Mouse (Mus musculus) limb, embryonic 12.5 days (tissue): Measurements from ENCODE around the gene Zfp598. TPM values are rescaled to one million over a fixed set of nuclear protein-coding genes. Genes with fewer than 3 reads are reported as not detected.
"Not testable (repeated sequence)": the region's sequence is repeated elsewhere in the genome, so short reads cannot be mapped to it uniquely, and the experiment has no call there.

Experiments used
- ATAC-seq: fragments of 200-750 bp; cut with Nextera tagmentation; 2 replicates; pipeline ENCODE4 v1.8.0; 2017; ENCODE audit warnings: low read depth, moderate TSS enrichment; ENCODE audit not compliant: insufficient number of reproducible peaks, insufficient read depth, low FRiP score, low TSS enrichment
- H3K27ac ChIP-seq: fragments of 300-500 bp; sonication (generic); 2 replicates; pipeline ENCODE4 v1.5.1; 2016; ENCODE audit warnings: mild to moderate bottlenecking, moderate library complexity
- H3K27me3 ChIP-seq: fragments of 300-500 bp; sonication (generic); 2 replicates; pipeline ENCODE4 v1.6.1; 2016; ENCODE audit warnings: mild to moderate bottlenecking, moderate library complexity
- H3K36me3 ChIP-seq: fragments of 300-500 bp; sonication (generic); 2 replicates; pipeline ENCODE4 v1.6.1; 2016; ENCODE audit warnings: mild to moderate bottlenecking, moderate library complexity
- H3K4me1 ChIP-seq: fragments of 300-500 bp; sonication (generic); replicated peaks from 2 replicates; pipeline ENCODE4 v1.6.1; 2016
- H3K4me2 ChIP-seq: fragments of 300-500 bp; sonication (generic); 2 replicates; pipeline ENCODE4 v1.6.1; 2016; ENCODE audit warnings: mild to moderate bottlenecking, moderate library complexity
- H3K4me3 ChIP-seq: fragments of 300-500 bp; sonication (generic); replicated peaks from 2 replicates; pipeline ENCODE4 v1.5.1; 2016; ENCODE audit warnings: mild to moderate bottlenecking
- H3K9ac ChIP-seq: fragments of 300-500 bp; sonication (generic); replicated peaks from 2 replicates; pipeline ENCODE4 v1.6.1; 2016; ENCODE audit warnings: mild to moderate bottlenecking, moderate library complexity
- H3K9me3 ChIP-seq: fragments of 300-500 bp; sonication (generic); 2 replicates; pipeline ENCODE4 v1.6.1; 2016; ENCODE audit warnings: mild to moderate bottlenecking, moderate library complexity
- WGBS: fragments of 180-500 bp; shearing (Covaris S2); methylation state at CpG from one replicate; pipeline ENCODE4 v1.1.7; 2016; 5-methylcytosine and 5-hydroxymethylcytosine counted together
- polyA plus RNA-seq: library from polyadenylated mRNA; unstranded; fragments of >200 nt; fragmentation: Nextera tagmentation; extraction: Ambion mirVana; gene quantifications from 2 replicates; pipeline ENCODE4 v1.2.1, GENCODE M21; 2016

Zfp598 gene
- polyA plus RNA-seq, 1 experiment from 2014 or later: 24.5 TPM

- Histone ChIP-seq H3K27ac (peak within 1 kb of the TSS; percentile 78), H3K9ac (peak within 1 kb of the TSS; percentile 73), H3K4me1 (peaks cover 14% of the 10 kb centered on the region; the same call in 1 of the 2 replicates), H3K4me2 (peak within 1 kb of the TSS; percentile 85), H3K9me3 (no peaks in the 10 kb centered on the region), H3K27me3 (no peaks in the 10 kb centered on the region), H3K36me3 (peaks cover 32% of the 10 kb centered on the region), H3K4me3 (peak within 1 kb of the TSS; percentile 85)
- peak; percentile 78; the same call in 1 of the 2 replicates for ATAC-seq
- 4% methylated on average over 32 of the region's 32 CpGs for WGBS
These were observed 37.7 kb downstream of the Zfp598 start, which contains the start of gene Tbl3 for GRCm38 (mm10) chr17:24706982-24707800. Gene Tbl3, minus strand, starts transcription at chr17:24707660.

- 6% methylated on average over 24 of the region's 24 CpGs for WGBS
- Histone ChIP-seq H3K4me3 (peak overlapping the region; percentile 85), H3K27ac (peak overlapping the region; percentile 78), H3K9me3 (no peaks in the 10 kb centered on the region), H3K4me2 (peak overlapping the region; percentile 85), H3K36me3 (peaks cover 25% of the 10 kb centered on the region), H3K27me3 (no peaks in the 10 kb centered on the region), H3K4me1 (peaks cover 14% of the 10 kb centered on the region; the same call in 1 of the 2 replicates), H3K9ac (peak overlapping the region; percentile 73)
- 0 out of 2 replicates have a peak, but pooled peaks have one; percentile 13 for ATAC-seq
These were observed 38.4 kb downstream of the Zfp598 start for GRCm38 (mm10) chr17:24707801-24708425.

- peak overlapping the region; percentile 85; the same call in 1 of the 2 replicates for H3K4me3 ChIP-seq
These were observed 39.2 kb downstream of the Zfp598 start for GRCm38 (mm10) chr17:24708646-24709045.

GRCm38 (mm10) chr17:24715556-24715955, 46.1 kb downstream of the Zfp598 start:
- no peak overlapping the region for H3K4me2 ChIP-seq
- 65% methylated on average over 6 of the region's 6 CpGs for WGBS
- no peak overlapping the region for H3K27ac ChIP-seq
- peaks cover 35% of the 10 kb centered on the region for H3K36me3 ChIP-seq
- no peak overlapping the region for H3K4me3 ChIP-seq
- H3K9me3 ChIP-seq: no peaks in the 10 kb centered on the region
- ATAC-seq: no peak
- no peak overlapping the region for H3K9ac ChIP-seq
- no peaks in the 10 kb centered on the region for H3K27me3 ChIP-seq
- H3K4me1 ChIP-seq: peaks cover 6% of the 10 kb centered on the region

More at GRCm38 (mm10) chr17:24708646-24709045, 39.2 kb downstream of the Zfp598 start:
- no peak overlapping the region for H3K9ac ChIP-seq
- no peak for ATAC-seq
- H3K27me3 ChIP-seq: no peaks in the 10 kb centered on the region
- no peaks in the 10 kb centered on the region for H3K9me3 ChIP-seq
- H3K4me2 ChIP-seq: peak overlapping the region; percentile 85; the same call in 1 of the 2 replicates
- peaks cover 19% of the 10 kb centered on the region for H3K36me3 ChIP-seq
- H3K4me1 ChIP-seq: peaks cover 14% of the 10 kb centered on the region; the same call in 1 of the 2 replicates
- 31% methylated on average over 2 of the region's 2 CpGs for WGBS
- no peak overlapping the region for H3K27ac ChIP-seq

DNA sequence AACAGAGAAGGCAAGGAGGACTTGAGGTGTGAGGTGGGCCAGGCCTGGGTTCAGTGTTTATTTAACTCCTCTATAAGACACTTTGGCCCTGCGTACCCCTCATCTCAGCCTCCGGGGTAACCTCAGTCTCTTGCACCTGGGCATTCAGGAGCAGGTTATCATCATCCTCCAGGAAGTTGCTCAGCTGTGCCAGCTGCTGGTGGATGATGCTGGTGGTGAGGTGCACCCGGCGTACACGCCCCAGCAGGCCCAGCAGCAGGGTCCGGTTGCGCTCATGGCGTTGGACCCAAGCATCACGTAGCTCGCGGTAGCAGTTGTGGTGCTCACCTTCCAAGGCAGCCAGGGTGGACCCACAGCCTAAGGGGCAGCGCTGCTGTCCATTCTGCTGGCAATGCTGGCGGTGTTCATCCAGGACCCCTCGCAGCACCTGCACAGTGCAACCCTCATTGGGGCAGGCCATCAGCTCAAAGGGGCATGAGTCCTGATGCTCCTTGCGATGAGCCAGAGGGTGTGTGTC, 46.7 kb downstream of the Zfp598 start:
- Histone ChIP-seq H3K27me3 (no peaks in the 10 kb centered on the region), H3K9me3 (no peaks in the 10 kb centered on the region), H3K27ac (no peak overlapping the region), H3K4me3 (no peak overlapping the region), H3K4me2 (no peak overlapping the region), H3K9ac (no peak overlapping the region), H3K4me1 (peaks cover 9% of the 10 kb centered on the region), H3K36me3 (peaks cover 39% of the 10 kb centered on the region)
- no peak for ATAC-seq
- WGBS: 96% methylated on average over 15 of the region's 15 CpGs

- WGBS: 86% methylated on average over 4 of the region's 4 CpGs
- no peak for ATAC-seq
- no peaks in the 10 kb centered on the region for H3K27me3 ChIP-seq
- peak within 1 kb of the TSS; percentile 81 for H3K4me3 ChIP-seq
- peak within 1 kb of the TSS; percentile 70 for H3K4me2 ChIP-seq
- H3K36me3 ChIP-seq: peaks cover 53% of the 10 kb centered on the region
- H3K9ac ChIP-seq: peak within 1 kb of the TSS; percentile 90
- H3K4me1 ChIP-seq: peaks cover 25% of the 10 kb centered on the region
- H3K9me3 ChIP-seq: no peaks in the 10 kb centered on the region
- no peak within 1 kb of the TSS for H3K27ac ChIP-seq
These were observed 48.5 kb downstream of the Zfp598 start, which contains the start of the genes Rnf151 and Rps2 for GRCm38 (mm10) chr17:24717943-24718342. Gene Rnf151, minus strand, starts transcription at chr17:24718063. Gene Rps2, plus strand, starts transcription at chr17:24718116.

GRCm38 (mm10) chr17:24718938-24719337, 49.5 kb downstream of the Zfp598 start:
- not testable (repeated sequence) for H3K27ac ChIP-seq

DNA sequence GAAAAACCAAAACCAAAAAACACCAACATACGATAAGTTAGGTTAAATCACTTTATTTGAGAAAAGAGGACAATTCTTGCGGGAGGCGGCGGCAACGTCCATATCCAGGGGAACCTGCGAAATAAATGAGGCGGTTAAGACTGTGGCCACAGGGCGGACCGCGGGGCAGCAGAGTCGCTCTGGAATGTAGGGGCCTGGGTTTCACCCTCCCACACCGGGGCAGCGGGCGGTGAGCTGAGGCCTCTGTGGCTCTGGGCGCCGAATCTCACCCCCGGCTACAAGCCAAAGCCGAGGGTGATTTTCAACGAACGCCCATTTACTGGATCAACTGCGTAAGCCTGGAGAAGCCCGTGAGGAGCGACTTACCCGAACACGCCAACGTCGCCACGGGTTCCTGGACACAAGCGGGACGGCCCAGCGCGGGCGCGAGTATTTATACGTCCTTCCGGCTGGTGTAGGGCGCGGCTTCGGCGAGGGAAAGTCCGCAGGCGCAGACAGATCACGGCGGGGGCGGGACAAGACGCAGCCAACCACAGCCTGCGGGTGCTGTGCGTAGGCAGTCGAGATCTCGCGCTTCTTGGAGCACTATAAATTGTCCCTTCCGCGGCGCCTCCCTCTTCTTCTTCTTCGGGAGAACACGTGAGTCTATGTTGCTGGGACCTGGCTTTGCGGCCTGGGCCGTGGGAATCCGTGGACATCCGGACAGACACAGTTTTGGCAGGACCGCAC, 50.2 kb downstream of the Zfp598 start:
- Histone ChIP-seq H3K27ac (peak overlapping the region; percentile 93), H3K36me3 (peaks cover 53% of the 10 kb centered on the region), H3K9me3 (no peaks in the 10 kb centered on the region), H3K4me1 (peaks cover 32% of the 10 kb centered on the region), H3K4me2 (peak overlapping the region; percentile 82), H3K27me3 (no peaks in the 10 kb centered on the region), H3K4me3 (peak overlapping the region; percentile 81), H3K9ac (peak overlapping the region; percentile 90)
- peak; percentile 97 for ATAC-seq
- under 1% methylated on average over 61 of the region's 61 CpGs for WGBS

More at GRCm38 (mm10) chr17:24718938-24719337, 49.5 kb downstream of the Zfp598 start:
- H3K9me3 ChIP-seq, H3K27me3 ChIP-seq, ATAC-seq: not testable (repeated sequence)
- Histone ChIP-seq H3K36me3 (peaks cover 53% of the 10 kb centered on the region), H3K4me1 (peaks cover 32% of the 10 kb centered on the region), H3K4me3 (peak overlapping the region; percentile 81), H3K4me2 (peak overlapping the region; percentile 70), H3K9ac (peak overlapping the region; percentile 90)
- WGBS: 64% methylated on average over 5 of the region's 5 CpGs

GRCm38 (mm10) chr17:24720616-24721015, 51.1 kb downstream of the Zfp598 start:
- H3K36me3 ChIP-seq: peaks cover 49% of the 10 kb centered on the region
- H3K9me3 ChIP-seq, H3K27me3 ChIP-seq, ATAC-seq: not testable (repeated sequence)
- under 1% methylated on average over 11 of the region's 11 CpGs for WGBS
- H3K4me2 ChIP-seq: peak overlapping the region; percentile 82
- H3K27ac ChIP-seq: peak overlapping the region; percentile 93
- H3K4me3 ChIP-seq: peak overlapping the region; percentile 81
- peak overlapping the region; percentile 88 for H3K9ac ChIP-seq
- H3K4me1 ChIP-seq: peaks cover 32% of the 10 kb centered on the region

DNA sequence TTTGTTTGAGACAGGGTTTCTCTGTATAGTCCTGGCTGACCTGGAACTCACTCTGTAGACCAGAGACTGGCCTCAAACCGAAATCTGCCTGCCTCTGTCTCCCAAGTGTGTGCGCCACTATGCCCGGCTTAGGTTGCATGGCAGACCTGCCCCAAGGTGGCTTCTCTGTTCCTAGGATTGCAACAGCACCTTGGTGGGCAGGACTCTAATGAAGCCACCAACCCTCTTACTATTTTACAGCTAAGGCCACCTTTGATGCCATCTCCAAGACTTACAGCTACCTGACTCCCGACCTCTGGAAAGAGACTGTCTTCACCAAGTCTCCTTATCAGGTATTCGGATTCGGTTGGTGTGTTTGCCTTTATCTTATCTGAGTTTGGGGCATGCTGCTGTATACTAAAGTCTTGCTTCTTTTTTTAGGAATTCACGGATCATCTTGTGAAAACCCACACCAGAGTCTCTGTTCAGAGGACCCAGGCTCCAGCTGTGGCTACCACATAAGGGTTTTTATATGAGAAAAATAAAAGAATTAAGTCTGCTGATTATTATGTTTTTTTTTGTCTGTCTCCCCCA, 52.0 kb downstream of the Zfp598 start:
- peaks cover 41% of the 10 kb centered on the region for H3K36me3 ChIP-seq
- not testable (repeated sequence) for ATAC-seq, H3K27me3 ChIP-seq, H3K9me3 ChIP-seq, H3K27ac ChIP-seq
- H3K4me2 ChIP-seq: peak overlapping the region; percentile 82
- peaks cover 32% of the 10 kb centered on the region for H3K4me1 ChIP-seq
- peak overlapping the region; percentile 81 for H3K4me3 ChIP-seq
- peak overlapping the region; percentile 65 for H3K9ac ChIP-seq
- 57% methylated on average over 7 of the region's 7 CpGs for WGBS
